Mouse (Mus musculus) megakaryocyte, embryonic 14.5 days (primary cell): ENCODE results near the gene Agbl1.

Experiments
- FLI1 ChIP-seq: IDR thresholded peaks from 2 replicates; pipeline ENCODE4 v1.6.1; 2012; ENCODE audit warnings: low read length, inconsistent platforms, mixed read lengths
- GATA1 ChIP-seq: IDR thresholded peaks from 3 replicates; pipeline ENCODE4 v1.6.1; 2012; ENCODE audit warnings: mixed read lengths, low read length, inconsistent platforms, borderline replicate concordance

GRCm38 (mm10) chr7:77132615-77133420 lies 903.1 kb downstream of the Agbl1 start:
- TF ChIP-seq FLI1 (no peak), GATA1 (no peak)
